Mouse (Mus musculus) layer of hippocampus, adult 11-12 months (tissue): ENCODE data around the gene Xlr4b.
"Not testable (repeated sequence)": the region's sequence is repeated elsewhere in the genome, so short reads cannot be mapped to it uniquely, and the experiment has no call there.

Source experiments
- DNase-seq: peaks from one replicate; pipeline ENCODE4 v3.0.0; 2022; ENCODE audit warnings: low spot score

Xlr4b gene

DNA sequence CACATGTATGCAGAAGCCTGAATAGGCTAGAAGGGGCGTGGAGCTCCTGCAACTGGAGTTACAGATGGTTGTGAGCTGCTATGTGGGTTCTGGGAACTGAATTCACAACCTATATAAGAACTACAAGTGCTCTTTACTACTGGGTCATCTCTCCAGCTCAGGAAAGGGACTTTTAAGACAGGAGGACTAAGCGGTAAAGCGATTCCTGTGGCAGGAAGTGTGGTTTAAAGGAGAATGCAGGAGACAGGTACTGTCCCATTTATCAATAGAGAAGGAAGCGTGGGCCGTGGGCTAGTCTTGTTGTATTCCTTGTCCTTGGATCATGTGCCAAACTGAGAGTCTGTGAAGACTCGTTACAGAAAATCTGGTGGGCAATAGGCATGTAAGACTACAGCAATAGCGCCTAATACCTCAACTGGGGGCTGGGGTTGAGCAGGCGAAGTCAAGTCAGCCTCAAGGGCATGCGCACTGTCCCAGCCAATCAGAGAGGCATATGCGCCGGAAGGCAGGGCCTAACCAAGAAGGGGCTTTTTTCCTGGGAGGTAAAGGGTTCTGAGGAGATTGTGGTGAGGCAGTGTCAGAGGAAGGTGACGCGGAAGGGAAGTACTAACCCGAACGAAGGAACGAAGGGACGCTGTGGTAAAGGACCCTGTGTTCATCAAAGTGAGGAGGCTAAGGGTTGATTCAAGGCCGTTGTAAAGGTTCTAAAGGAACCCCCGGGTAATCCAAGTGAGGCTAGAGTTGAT lies at the start of gene Xlr4b:
Gene Xlr4b (plus strand): TSS at position 515 of the 746 bp plus-strand sequence.
- DNase-seq, result not testable (repeated sequence)

DNA sequence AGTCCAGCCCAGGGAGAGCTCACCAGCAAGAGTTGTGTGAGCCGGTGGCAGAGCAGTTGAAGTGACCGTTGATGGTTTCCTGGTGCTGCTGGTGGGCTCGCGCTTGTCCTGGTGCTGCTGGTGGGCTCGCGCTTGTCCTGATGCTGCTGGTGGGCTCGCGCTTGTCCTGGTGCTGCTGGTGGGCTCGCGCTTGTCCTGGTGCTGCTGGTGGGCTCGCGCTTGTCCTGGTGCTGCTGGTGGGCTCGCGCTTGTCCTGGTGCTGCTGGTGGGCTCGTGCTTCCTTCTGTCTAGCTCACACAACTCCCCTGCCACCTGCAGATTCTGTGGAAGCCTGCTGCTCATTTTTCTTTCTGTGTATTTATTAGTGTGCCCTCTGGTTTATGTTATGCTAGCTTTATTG lies 37.2 kb upstream of the Xlr4b start, which contains the start of gene Spin2d:
Gene Spin2d (minus strand): TSS at position 101 of the 400 bp plus-strand sequence.
- not testable (repeated sequence) for DNase-seq

DNA sequence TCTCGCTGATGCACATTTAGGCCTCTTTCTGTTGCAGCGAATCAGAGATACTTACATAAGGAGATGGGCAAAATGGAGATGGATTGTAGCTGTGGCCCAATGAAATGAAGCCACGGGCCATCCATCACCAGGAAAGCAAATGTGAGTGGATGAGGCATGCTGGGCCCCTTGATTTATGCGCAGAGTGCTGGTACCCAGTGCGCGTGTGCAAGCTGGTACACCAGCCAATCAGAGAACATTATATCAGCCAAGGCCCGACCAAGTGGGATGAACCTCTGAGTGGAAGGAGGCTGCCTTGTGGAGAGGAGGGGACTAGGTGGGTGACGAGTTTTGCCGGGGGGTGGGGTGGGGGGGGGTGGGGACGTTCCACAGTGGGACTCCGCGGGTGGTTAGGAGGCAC lies 22.2 kb upstream of the Xlr4b start, which contains the start of gene Xlr3b:
Gene Xlr3b (plus strand): TSS at position 274 of the 400 bp plus-strand sequence.
- peak; percentile 9 for DNase-seq

DNA sequence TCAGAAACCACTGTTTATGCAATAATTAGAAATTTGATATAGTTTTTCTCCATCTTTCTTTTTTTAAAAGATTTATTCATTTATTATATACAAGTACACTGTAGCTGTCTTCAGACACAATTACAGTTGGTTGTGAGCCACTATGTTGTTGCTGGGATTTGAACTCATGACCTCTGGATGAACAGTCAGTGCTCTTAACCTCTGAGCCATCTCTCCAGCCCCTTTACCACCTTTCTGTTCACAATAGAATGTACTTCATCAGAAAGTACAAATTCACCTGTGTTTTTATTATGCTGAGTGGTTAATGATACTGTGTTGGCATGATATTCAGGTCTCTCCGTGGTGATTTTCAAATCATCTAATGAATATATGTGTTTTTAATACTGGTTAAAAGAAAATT lies 11.2 kb downstream of the Xlr4b start:
- no peak for DNase-seq

- DNase-seq, result peak; percentile 75
Measured at GRCm38 (mm10) chrX:73227914-73228605, 13.9 kb downstream of the Xlr4b start, which contains the start of gene F8a. Gene F8a, plus strand, starts transcription at chrX:73228291.

DNA sequence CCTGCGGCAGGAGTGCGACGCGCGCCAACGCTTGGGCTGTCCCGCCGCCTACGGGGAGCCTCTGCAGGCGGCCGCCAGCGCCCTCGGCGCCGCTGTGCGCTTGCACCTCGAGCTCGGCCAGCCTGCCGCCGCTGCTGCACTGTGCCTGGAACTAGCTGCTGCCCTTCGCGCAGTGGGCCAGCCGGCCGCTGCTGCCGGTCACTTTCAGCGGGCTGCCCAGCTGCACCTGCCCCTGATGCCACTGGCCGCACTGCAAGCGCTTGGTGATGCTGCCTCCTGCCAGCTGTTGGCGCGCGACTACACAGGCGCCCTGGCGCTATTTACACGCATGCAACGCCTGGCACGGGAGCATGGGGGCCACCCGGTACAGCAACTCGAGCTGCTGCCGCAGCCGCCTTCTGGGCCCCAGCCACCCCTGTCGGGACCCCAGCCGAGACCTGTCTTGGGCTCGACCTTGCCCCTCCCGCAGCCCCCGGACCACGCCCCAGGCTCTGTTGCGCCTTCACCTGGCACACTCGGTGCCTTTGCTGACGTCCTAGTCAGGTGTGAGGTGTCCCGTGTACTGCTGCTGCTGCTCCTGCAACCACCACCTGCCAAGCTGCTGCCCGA lies 14.6 kb downstream of the Xlr4b start:
- peak; percentile 36 for DNase-seq

DNA sequence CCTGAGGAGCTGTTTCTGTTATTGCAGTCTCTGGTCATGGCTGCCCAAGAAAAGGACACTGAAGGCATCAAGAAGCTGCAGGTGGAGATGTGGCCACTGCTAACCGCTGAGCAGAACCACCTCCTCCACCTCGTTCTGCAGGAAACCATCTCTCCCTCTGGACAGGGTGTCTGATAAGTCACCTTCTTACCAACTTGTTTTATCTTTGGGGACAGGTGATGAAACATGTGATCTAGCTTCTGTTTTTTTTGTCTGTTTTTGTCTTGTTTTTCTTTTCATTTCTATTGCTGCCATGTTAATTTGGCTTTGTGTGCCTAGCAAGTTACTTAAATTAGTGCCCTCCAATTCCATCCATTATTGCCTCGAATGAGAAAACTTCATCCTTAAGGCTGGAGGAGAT lies 15.2 kb downstream of the Xlr4b start:
- no peak for DNase-seq

DNA sequence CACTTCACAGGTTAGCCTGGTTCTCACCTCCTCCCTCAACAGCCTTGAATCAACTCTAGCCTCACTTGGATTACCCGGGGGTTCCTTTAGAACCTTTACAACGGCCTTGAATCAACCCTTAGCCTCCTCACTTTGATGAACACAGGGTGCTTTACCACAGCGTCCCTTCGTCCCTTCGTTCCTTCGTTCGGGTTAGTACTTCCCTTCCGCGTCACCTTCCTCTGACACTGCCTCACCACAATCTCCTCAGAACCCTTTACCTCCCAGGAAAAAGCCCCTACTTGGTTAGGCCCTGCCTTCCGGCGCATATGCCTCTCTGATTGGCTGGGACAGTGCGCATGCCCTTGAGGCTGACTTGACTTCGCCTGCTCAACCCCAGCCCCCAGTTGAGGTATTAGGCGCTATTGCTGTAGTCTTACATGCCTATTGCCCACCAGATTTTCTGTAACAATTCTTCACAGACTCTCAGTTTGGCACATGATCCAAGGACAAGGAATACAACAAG lies 28.7 kb downstream of the Xlr4b start, which contains the start of gene Xlr4c:
Gene Xlr4c (minus strand): TSS at position 310 of the 505 bp plus-strand sequence.
- not testable (repeated sequence) for DNase-seq

- not testable (repeated sequence) for DNase-seq
Measured at GRCm38 (mm10) chrX:73262428-73262827, 48.3 kb downstream of the Xlr4b start.

- not testable (repeated sequence) for DNase-seq
Measured at GRCm38 (mm10) chrX:73265270-73265669, 51.1 kb downstream of the Xlr4b start, which contains the start of gene Xlr3c. Gene Xlr3c, minus strand, starts transcription at chrX:73265390.
